Mouse (Mus musculus): ENCODE results near the gene Eif4e1b. TPM values are rescaled to one million over a fixed set of nuclear protein-coding genes. Genes with fewer than 3 reads are reported as not detected.

The Eif4e1b gene
- polyA plus RNA-seq, 1 experiment, result not detected

GRCm38 (mm10) chr13:54829450-54829849, 45.7 kb downstream of the Eif4e1b start:
- TF ChIP-seq POLR2A (IDR thresholded peaks at IDR 0.05; ENCODE audit: borderline replicate concordance, extremely low read depth, low read depth, low read length), result no peak
- TF ChIP-seq CTCF (IDR thresholded peaks at IDR 0.05; ENCODE audit: insufficient read depth, low read length), result no peak
- DNase-seq, result no peak
- H3K4me3 ChIP-seq (replicated peaks; ENCODE audit: extremely low read depth, low read depth, low read length), result no peak overlapping the region
- no peaks in the 10 kb centered on the region for H3K4me1 ChIP-seq (ENCODE audit: control insufficient read depth, insufficient read depth, low read length)
- WGBS, result 10% methylated on average over 13 of the region's 13 CpGs

- WGBS, result 77% methylated on average over 14 of the region's 14 CpGs
- Histone ChIP-seq H3K4me1 (ENCODE audit: control insufficient read depth, insufficient read depth, low read length) (no peaks in the 10 kb centered on the region), H3K4me3 (replicated peaks; ENCODE audit: extremely low read depth, low read depth, low read length) (no peak overlapping the region)
- no peak for DNase-seq
- no peak for TF ChIP-seq CTCF (IDR thresholded peaks at IDR 0.05; ENCODE audit: insufficient read depth, low read length)
- no peak for TF ChIP-seq POLR2A (IDR thresholded peaks at IDR 0.05; ENCODE audit: borderline replicate concordance, extremely low read depth, low read depth, low read length)
These were observed 52.7 kb downstream of the Eif4e1b start for GRCm38 (mm10) chr13:54836351-54837030.

DNA sequence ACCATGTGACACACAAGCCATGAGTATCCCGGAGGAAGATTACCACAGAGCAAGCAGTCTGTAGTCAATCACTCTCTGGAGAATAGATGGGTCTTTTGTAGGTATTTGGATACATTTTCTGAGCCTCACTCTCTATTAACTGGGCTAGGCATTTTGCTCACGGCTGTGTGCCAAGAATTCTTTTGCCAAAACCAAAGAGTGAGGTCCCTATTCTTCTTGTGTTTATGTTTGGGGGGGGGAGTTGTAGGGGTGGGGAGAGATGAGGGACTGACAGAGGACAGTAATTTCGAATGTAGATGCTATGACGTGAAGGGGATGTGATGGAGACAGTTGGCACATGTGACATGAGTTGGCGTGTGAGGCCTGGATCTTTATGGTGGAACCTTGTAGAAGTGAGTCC, 53.3 kb downstream of the Eif4e1b start:
- DNase-seq, result no peak
- WGBS, result 46% methylated on average over 5 of the region's 5 CpGs
- Histone ChIP-seq H3K4me3 (replicated peaks; ENCODE audit: extremely low read depth, low read depth, low read length) (no peak overlapping the region), H3K4me1 (ENCODE audit: control insufficient read depth, insufficient read depth, low read length) (no peaks in the 10 kb centered on the region)
- TF ChIP-seq POLR2A (IDR thresholded peaks at IDR 0.05; ENCODE audit: borderline replicate concordance, extremely low read depth, low read depth, low read length), result no peak
- TF ChIP-seq CTCF (IDR thresholded peaks at IDR 0.05; ENCODE audit: insufficient read depth, low read length), result no peak

DNA sequence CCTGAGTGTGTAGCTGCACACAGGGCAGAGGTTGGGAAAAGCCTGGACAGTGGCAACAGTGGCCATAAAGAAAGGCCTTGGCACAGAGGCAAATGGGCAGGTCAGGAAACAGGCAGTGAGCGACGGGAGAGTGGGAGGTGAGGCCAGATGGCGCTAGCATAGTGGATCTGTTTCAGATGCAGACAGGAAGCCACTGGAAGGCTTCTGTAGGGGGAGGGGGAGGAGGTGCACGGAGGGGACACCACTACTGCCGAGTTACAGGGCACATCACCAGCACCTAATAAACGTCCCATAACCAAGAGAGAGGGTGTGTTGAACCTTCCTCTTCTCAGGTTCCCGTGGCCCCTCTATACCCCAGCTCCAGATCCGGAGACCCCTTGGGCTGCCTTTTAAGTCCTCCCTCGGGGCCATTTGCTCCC, 53.7 kb downstream of the Eif4e1b start:
- DNase-seq, result no peak
- TF ChIP-seq CTCF (IDR thresholded peaks at IDR 0.05; ENCODE audit: insufficient read depth, low read length) (no peak), POLR2A (IDR thresholded peaks at IDR 0.05; ENCODE audit: borderline replicate concordance, extremely low read depth, low read depth, low read length) (no peak)
- Histone ChIP-seq H3K4me3 (replicated peaks; ENCODE audit: extremely low read depth, low read depth, low read length) (no peak overlapping the region), H3K4me1 (ENCODE audit: control insufficient read depth, insufficient read depth, low read length) (no peaks in the 10 kb centered on the region)
- WGBS, result 13% methylated on average over 9 of the region's 9 CpGs

Other genes starting within 250 kb of the Eif4e1b start
- gene 4833439L19Rik, start 218.6 kb upstream of the Eif4e1b start, polyA plus RNA-seq (2012; rRNA removed), result 106 TPM in 2 replicates
- gene Arl10, start 209.0 kb upstream of the Eif4e1b start, polyA plus RNA-seq (2012; rRNA removed), result 30.8 and 41.5 TPM in 2 replicates
- gene Nop16, start 193.9 kb upstream of the Eif4e1b start, polyA plus RNA-seq (2012; rRNA removed), result 4.8 and 9.1 TPM in 2 replicates
- 110 and 112 TPM in 2 replicates for gene Higd2a, start 193.8 kb upstream of the Eif4e1b start, polyA plus RNA-seq (2012; rRNA removed)
- gene Cltb, start 172.7 kb upstream of the Eif4e1b start, polyA plus RNA-seq (2012; rRNA removed), result 96.4 and 109 TPM in 2 replicates
- gene Faf2, start 162.2 kb upstream of the Eif4e1b start, polyA plus RNA-seq (2012; rRNA removed), result 16.1 and 27.7 TPM in 2 replicates
- gene Rnf44, start 90.1 kb upstream of the Eif4e1b start, polyA plus RNA-seq (2012; rRNA removed), result 256 and 338 TPM in 2 replicates
- 0.05 and 1.1 TPM in 2 replicates for gene Cdhr2, start 82.5 kb upstream of the Eif4e1b start, polyA plus RNA-seq (2012; rRNA removed)
- 0.07 and 0.09 TPM in 2 replicates for gene Gprin1, start 34.1 kb upstream of the Eif4e1b start, polyA plus RNA-seq (2012; rRNA removed)
- gene Sncb, start 17.4 kb upstream of the Eif4e1b start, polyA plus RNA-seq (2012; rRNA removed), result not detected in 2 replicates
- 32.1 and 34.7 TPM in 2 replicates for gene Tspan17, start 5.4 kb downstream of the Eif4e1b start, polyA plus RNA-seq (2012; rRNA removed)
- gene Unc5a, start 165.4 kb downstream of the Eif4e1b start, polyA plus RNA-seq (2012; rRNA removed), result 2.9 and 3.7 TPM in 2 replicates
- 3.4 and 5.2 TPM in 2 replicates for gene Hk3, start 237.4 kb downstream of the Eif4e1b start, polyA plus RNA-seq (2012; rRNA removed)